Mouse (Mus musculus): ENCODE results near the gene Hrg.
"Not testable (repeated sequence)": the region's sequence is repeated elsewhere in the genome, so short reads cannot be mapped to it uniquely, and the experiment has no call there.

Hrg gene

DNA sequence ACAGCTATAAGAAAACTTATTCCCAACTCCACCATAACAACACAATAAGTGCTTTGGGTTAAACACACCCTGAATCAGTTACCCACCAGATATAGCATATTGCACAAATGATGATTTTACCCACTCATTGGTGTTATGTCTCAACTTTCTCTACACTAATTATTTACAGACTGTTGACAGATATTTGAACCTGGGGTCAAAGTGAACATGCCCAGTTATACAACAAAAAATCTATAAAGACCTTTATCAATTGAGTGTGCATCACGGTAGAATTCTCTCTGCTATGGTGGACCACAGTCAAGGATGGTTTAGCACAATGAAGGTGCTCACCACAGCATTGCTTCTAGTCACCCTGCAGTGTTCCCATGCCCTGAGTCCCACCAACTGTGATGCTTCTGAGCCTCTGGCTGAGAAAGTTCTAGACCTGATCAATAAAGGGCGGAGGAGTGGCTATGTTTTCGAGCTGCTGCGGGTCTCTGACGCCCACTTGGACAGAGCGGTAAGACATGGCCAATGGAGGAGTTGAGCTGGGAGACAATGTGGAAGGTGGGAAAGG is at the start of gene Hrg:
TSS of gene Hrg (plus strand) at position 233 of the 556 bp plus-strand sequence.
- no peak for DNase-seq (ENCODE audit: low spot score)

DNA sequence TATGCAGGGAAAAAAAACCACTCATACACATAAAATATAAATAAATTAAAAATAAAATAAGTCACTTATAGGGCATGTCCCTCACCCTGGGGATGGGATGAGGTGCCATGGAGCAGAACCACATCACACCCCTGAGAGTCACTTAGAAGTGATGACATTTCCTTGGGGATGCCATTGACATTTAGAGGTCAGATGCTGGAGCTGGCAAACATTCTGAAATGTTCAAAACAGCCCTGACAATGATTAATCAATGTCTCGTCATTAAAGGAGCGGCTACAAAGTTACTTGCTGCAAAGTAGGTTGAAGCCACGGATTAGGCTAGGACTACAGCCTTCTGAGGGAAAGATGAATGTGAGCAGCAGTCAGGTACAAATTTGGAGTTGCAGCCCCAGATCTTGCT is 49.5 kb upstream of the Hrg start:
- no peak for DNase-seq (ENCODE audit: low spot score)

DNA sequence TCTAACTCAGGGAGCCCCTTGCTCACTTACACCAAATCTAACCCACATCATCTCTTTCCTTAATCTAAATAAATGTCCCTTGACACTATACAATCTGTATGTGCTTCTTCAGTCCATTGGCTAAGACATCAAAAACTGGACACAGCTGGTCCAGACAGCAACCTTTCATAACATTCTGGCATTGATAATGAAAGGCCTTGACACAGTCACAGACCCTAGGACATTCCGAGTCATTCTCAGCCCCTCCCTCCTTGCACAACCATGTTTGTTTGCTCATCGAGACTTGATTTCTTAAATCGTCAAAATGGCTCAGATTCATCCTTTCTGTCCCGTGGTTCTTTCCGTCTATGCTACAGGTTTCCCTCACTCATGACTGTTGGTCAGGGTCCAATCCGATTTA is 41.6 kb upstream of the Hrg start:
- DNase-seq (ENCODE audit: low spot score): no peak

DNA sequence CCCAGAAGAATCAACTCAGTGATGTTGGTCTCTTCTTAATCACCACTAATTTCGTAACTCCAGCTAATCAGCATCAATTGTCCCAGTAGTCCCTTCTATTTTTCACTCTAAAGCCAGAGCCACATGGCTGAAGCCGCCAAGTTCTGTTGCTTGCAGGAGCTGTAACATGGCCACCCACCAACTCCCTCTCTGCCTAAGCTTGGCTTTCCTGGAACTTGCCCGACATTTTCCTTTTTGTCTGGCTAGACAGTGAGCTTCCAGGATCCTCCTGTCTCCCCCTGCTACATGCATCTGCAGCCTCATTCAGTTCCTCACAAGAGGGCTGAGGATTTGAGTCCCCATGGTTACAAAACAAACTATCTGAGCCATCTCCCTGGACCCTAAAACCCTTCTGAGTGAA is 38.9 kb upstream of the Hrg start:
- DNase-seq (ENCODE audit: low spot score): peak; percentile 3

DNA sequence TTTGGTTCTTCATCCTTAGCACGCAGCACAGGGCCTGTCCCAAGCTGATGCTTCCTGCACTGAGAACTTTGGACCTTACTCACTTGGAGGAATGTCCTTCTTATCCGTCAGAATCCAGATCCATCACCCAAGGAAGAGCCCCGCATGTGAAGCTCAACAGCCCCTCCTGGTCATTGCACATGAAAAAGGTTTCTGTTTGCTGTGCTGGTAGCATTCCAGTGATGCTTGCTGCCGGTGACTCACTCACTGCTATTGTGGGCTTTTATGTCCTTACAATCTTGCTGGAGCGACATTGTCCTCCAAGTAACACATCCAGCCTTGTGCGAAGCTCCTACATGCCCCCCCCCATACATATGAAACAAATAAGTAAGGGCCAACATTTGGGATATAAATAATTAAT is 38.0 kb upstream of the Hrg start:
- no peak for DNase-seq (ENCODE audit: low spot score)

DNA sequence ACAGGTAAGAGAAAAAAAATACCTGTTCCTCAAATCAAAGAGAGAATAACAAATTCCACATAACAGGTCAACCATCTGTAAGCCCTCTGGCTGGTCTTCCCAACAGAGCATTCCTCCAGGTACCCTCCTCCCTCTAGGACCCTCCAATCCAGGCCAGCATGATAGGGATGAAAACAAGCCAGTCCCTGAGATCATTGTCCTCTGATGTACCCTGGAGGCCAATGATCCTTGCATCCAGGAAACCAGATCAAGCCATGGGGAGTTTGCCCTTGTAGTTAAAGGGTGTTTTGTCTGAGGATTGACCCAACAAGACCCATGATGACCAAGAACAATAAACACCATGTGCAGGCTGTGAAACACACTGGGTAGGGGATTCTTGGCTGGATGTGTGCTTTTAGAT is 36.6 kb upstream of the Hrg start:
- DNase-seq (ENCODE audit: low spot score): no peak

DNA sequence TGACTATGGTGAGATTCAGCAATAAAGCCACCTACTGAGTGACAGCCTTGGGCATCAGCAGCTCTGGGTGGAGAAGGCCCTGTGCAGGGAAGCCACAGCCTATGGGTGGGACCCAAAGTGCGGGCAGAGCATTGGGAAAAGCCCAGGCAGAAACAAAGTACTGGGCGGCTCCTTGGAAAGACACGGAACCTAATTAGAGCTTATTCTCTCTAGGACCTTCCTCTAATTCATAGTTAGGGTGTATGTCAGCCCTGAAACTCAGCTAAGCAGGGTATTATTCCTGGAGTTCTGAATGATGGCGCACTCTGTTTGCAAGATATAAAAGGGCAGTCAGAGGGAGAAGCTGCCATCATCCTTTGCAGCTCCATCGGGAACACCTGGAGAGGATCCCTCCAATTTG is 32.8 kb upstream of the Hrg start, which contains the start of gene Fetub:
TSS of gene Fetub (plus strand) at position 301 of the 400 bp plus-strand sequence.
- DNase-seq (ENCODE audit: low spot score): no peak

DNA sequence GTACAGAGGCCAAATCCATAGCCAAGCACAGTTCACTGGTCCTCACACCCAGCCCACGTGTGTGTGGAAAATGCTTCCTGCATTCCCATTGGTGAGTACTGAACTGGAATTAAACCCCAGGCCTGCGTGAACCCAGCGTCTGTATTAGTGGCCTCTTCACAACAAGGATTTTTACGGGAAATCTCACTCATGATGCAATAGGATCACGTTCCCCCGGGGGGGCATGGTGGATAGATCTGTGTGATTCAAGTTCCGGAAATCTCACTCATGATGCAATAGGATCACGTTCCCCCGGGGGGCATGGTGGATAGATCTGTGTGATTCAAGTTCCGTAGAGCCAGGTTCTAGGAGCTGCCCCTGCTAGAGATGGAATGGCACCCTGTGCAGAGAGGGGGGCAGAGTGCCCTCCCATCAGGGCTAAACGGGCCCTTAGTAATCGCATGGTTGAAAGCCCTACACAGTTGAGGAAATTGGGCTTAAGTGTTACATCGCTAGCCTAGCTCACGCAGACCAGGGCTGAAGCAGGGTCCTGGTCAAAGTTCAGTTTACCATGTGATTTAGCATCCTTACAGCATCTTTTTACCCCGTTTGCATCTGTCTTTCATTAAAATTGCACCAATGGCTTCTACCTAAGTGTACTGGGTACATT is 32.1 kb upstream of the Hrg start:
- no peak for DNase-seq (ENCODE audit: low spot score)

DNA sequence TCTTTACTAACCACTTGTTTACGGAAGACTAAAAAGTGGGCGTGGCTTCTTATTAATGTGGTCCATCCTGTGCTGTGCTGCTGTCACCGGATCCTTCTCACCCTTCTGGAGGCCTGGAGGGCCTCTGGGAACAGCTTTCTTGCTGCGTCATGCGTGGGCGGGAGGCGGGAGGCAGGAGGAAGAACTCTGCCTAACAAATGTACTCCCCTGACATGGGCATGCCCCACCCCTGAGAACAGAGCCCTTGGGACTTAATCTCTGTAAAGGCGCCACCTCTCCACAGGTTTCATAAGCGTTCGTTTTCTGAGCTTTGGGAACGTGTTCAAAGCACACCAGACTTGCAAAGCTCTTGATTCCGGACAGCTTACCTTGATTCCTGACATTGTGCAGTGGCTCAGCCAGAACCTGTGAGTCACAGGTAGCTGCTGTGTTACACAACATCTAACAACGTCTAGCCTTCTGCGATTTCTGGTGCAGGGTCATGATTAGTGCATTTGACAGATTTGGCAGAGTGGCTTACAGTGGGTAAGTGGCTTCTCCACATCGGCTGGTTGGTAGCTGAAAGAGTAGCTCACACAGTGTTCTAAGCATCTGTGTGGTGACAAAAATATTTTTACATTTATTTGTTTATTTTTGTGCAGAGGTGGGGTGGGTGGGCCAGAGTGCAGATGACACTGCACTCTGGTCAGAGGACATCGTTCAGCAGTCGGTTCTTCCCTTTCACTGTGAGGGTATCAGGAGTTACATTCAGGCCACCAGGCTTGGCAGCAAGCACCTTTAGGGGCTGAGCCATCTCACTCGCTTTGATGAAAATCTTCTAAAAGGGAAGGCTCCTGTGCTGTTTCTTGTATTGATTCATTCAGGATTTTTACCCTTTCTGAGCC is 30.7 kb upstream of the Hrg start:
- peak; percentile 73 for DNase-seq (ENCODE audit: low spot score)

DNA sequence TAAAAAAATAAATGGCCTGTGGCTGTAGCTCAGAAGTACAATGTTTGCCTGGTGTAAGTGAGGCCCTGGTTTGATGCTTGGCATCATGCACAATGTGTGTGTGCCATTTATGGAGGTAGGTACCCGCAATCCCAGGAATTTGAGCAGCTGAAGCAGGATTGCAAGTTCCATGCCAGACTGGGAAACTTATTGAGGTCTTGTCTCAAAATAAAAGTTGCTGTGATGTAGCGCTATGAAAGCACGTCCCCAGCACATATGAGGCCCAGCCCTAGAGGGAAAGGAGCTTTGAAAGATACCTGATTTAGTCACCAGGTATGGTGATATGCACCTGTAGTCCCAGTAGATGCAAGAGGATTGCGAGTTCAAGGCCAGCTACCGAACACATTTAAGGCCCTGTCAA is 29.1 kb upstream of the Hrg start:
- DNase-seq (ENCODE audit: low spot score): no peak

DNA sequence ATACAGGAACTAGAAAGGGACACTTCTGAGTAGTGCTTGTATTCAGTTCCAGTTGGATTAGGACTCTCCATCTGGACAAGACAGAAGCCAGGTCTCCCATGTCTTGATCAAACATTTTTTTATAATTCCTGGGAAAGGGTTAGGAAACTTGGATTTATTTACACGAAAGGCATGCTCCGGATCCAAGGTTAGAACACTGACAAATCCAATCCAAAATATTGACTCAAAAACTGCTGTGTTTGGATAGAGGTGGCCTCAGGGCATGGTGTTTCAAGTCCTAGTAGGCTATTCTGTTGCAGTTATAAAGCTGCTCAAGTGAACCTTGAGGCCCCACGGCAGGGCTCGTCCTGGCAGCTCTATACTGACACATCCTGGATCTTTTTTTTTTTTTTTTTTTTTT is 28.4 kb upstream of the Hrg start:
- DNase-seq (ENCODE audit: low spot score): no peak

DNA sequence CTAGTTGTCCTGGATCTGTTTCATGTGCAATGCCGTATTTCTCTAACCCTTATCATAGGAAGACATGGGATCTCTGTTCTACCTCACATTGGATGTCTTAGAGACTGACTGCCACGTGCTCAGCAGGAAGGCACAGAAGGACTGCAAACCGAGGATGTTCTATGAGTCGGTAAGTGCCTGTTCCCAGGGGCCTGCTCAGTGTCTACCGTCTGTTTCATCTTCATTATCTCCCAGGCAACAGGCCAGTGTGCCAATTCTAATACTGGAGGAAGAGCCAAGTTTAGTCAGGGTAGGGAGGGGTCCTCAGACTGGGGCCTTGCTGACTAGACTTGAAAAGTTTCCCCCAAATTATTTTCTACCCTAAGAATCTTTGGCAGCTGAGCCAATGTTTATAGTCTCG is 21.3 kb upstream of the Hrg start:
- DNase-seq (ENCODE audit: low spot score): no peak

DNA sequence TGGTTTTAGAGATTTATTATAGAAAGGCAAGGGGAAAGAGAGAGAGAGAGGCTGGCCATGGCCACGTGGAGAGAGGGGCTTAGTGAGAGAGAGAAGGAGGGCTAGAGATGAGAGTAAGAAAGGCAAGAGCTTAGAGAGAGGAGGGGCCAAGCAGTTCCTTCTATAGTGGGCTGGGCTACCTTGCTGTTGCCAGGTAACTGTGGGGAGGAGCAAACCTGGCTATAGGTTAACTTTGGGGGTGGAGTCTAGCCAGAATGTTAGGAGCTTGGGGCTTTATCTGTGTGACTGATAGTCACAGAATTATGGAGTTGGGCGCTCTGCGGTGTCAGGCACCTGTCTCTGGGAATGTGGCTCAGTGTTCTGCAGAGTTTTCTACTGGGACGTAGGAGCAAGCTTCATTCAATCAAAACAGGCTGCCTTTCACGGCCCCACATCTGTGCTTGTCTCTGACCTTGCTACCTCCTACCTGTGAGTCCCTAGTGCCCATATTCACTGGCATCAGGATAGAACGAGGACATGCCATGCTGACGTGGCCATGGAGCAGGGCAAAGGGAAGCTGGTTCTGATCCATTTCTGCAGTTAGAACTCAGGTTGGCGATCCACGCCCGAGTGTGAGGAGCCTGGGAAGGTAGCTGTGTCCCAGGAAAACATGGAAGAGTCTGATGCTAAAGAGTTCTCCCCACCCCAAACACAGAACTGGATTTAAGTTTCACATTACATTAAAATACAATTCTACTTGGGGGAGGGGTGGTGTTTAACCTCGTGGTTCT is 19.3 kb upstream of the Hrg start:
- DNase-seq (ENCODE audit: low spot score): no peak

DNA sequence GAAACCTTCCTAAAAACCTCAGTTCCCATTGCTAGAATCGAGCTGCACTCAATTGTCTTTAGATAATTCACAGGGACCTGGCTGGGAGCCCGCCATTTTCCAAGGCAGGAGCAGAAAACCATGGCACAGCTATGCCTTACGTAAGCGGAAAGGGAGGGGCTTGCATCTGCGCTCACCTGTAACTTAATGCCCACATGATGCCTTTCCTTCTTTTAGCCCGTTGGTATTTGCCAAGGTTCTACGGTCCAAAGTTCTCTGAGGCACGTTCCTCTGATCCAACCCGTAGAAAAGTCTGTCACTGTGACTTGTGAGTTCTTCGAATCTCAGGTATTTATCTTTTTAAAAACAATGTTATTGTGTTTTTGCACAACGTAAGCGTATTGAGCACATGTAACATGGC is 13.2 kb upstream of the Hrg start:
- DNase-seq (ENCODE audit: low spot score): no peak

DNA sequence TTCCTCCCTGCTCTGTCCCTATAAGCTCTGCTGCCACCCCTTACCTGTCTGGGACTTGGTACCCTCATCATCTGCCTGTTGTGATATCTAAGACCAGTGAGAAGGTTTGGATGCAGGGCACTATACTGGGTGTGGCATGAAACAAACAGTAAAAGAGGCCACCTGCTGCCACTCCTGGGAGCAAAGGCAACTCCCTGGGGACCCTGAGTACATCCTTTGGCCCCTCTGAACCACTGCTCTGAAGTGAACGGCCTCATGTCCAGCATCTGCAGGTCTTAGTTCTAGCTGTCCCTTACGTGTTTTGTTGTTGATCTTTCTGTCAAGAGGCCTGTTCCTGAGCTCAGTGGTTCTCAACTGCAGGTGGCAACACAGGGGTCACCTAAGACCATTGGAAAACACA is 12.3 kb upstream of the Hrg start:
- no peak for DNase-seq (ENCODE audit: low spot score)

DNA sequence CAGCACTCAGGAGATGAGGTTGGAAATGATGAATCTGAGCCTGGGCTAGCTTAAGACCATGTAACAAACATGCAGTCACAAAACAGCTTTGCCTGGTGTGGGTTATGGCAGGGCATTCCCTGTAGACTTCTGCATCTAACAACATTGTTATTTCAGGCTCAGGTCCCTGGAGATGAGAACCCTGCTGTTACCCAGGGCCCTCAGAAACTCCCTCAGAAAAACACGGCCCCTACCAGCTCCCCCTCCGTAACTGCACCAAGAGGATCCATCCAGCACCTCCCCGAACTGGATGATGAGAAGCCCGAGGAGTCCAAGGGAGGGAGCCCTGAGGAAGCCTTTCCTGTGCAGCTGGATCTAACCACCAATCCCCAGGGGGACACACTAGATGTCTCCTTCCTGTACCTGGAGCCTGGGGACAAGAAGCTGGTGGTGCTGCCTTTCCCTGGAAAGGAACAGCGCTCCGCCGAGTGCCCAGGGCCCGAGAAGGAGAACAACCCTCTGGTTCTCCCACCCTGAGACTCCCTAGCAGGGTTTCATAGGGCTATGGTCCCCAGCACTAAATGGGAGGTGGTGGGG is 11.7 kb upstream of the Hrg start:
- no peak for DNase-seq (ENCODE audit: low spot score)

DNA sequence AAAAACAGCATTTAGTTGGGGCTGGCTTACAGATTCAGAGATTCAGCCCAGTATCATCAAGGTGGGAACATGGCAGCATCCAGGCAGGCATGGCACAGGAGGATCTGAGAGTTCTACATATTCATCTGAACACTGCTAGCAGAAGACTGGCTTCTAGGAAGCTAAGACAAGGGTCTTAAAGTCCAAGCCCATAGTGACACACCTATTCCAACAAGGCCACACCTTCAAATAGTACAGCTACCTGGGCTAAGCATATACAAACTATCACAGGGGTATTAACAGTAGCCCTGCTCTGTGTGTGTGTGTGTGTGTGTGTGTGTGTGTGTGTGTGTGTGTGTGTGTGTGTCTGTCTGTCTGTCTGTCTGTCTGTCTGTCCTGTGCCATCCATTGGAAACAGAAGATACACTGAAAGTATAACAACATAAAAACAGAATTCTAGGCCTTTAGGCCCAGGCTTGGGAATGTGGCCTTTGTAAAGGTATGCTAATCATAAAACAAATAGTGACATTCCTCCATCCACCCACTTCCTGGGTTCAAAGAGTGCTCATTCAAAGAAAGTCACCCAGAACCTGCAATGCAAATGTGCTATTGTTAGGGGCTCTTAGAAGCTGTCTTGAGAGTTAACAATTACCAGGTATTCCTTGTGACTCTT is 8.9 kb upstream of the Hrg start:
- DNase-seq (ENCODE audit: low spot score): not testable (repeated sequence)

DNA sequence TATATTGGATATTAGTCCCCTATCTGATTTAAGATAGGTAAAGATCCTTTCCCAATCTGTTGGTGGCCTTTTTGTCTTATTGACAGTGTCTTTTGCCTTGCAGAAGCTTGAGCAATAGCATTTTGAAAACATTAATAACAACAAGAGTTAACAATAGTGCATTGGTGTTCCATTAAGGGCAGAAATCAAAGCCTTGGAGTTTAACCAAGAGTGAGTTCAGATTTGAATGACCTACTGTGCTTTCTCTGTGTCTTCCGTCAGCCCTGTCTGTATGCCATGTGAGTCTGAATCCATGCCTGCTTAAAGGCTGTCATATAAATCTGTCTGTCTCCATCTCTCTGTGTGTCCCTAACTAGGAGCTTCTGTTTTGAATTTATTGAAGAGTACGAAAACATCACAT is 3.5 kb upstream of the Hrg start:
- DNase-seq (ENCODE audit: low spot score): no peak

DNA sequence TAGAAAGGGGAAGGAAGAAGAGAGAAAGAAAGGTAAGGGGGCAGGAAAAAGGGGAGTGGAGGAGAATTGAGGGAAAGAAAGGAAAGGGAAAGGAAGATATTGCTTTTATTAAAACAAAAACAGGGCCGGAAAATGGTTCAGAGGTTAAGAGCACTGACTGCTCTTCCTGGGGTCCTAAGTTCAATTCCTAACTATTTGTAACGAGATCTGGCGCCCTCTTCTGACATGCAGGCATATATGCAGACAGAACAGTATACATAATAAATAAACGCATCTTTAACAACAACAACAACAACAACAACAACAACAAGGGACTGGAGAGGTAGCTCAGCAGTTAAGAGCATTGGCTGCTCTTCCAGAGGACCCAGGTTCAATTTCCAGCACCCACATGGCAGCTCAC is 2.2 kb downstream of the Hrg start:
- no peak for DNase-seq (ENCODE audit: low spot score)

DNA sequence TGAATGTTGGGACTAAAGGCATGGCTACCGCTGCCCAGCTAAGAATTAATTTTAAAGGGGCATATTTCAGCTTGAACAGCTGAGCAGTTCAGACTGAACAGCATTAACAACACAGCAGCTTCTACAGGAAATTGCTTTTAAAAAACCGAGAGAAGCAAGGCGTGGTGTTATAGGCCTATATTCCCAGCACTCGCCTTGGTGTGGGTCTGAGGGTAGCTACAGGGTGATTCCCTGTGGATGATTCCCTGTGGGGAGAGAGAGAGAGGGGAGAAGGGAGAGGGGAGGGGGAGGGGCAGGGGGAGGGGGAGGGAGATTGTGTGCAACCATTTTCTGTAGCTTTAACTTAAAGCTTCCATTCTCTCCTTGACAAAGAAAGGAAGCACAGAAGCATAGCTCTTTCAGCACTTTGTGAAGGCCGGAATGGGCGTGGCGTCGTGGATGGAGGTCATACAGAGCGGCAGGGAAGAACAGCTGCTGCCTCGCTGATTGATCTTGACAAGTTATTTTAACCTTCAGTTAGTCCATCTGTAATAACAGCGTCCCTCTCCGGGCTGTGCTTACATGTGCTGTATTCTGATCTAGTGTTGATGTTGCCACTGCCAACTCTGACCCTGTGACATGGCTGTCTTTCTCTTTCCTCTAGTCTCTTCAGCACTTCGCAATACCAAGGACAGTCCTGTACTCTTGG is 4.7 kb downstream of the Hrg start:
- no peak for DNase-seq (ENCODE audit: low spot score)

DNA sequence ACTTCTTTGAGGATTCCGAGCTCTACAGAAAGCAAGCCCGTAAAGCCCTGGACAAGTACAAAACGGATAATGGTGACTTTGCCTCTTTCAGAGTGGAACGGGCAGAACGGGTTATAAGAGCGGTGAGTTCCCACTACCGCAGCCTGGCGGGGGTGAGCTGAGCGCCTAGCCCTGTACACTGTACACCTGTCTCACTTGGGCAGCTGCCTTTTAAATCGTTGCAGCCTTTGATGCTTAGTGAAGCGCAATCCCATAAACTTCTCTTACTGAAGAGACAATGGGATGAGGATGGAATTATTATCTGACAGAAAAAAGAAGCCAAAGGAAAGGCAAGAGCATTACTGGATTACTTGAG is 5.2 kb downstream of the Hrg start:
- DNase-seq (ENCODE audit: low spot score): no peak
